Mouse (Mus musculus): Measurements from ENCODE around the gene Cxcl9.

- TF ChIP-seq CTCF (IDR thresholded peaks at IDR 0.05; ENCODE audit: insufficient read depth, low read length) = no peak
- TF ChIP-seq POLR2A (IDR thresholded peaks at IDR 0.05; ENCODE audit: borderline replicate concordance, extremely low read depth, low read depth, low read length) = no peak
Observed at GRCm38 (mm10) chr5:92364011-92364410, 36.1 kb upstream of the Cxcl9 start.
